Mouse (Mus musculus): ENCODE data around the gene Odf4.
"Not testable (repeated sequence)": the region's sequence is repeated elsewhere in the genome, so short reads cannot be mapped to it uniquely, and the experiment has no call there.

Gene Odf4

GRCm38 (mm10) chr11:68946806-68947440 is 20.0 kb upstream of the Odf4 start:
- peak; percentile 93 for DNase-seq (ENCODE audit: low read depth)

GRCm38 (mm10) chr11:68946001-68946400 is 19.1 kb upstream of the Odf4 start:
- DNase-seq (ENCODE audit: low read depth), result peak; percentile 85

GRCm38 (mm10) chr11:68945245-68945644 is 18.4 kb upstream of the Odf4 start:
- DNase-seq (ENCODE audit: low read depth), result no peak

DNA sequence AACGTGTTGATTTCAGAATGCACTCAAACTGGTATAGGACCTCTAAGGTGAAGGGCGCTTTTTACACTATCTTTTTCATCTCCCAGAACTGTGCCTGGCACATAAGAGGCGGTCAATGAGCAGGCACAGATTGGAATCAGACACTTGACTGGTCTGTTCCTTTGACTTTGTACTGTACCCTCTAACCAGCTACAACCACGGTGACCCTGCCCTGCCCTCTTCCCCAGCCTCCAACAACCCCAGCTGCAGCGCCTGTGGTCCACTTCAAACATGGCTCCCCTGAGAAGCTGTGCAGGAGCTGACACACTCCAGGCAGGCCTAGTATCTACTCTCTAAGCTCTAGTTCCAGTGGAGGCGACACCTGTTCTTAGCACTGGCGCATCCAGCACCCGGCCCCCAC is 15.8 kb upstream of the Odf4 start:
- no peak for DNase-seq (ENCODE audit: low read depth)

GRCm38 (mm10) chr11:68940516-68940915 is 13.6 kb upstream of the Odf4 start:
- DNase-seq (ENCODE audit: low read depth), result no peak

GRCm38 (mm10) chr11:68939451-68940304 is 12.8 kb upstream of the Odf4 start:
- peak; percentile 94 for DNase-seq (ENCODE audit: low read depth)

DNA sequence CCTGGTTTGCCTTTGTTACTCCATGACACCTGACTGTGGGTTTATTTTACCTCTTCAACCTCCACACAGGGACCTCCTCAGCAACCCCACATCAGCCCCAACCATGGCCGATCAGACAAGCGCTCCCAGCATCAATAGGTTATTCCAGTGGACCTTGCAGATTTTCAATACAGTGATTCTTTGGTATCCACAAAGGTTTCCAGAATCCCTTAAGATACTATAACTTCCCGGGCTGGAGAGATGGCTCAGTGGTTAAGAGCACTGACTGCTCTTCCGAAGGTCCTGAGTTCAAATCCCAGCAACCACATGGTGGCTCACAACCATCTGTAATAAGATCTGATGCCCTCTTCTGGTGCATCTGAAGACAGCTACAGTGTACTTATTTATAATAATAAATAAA is 10.1 kb upstream of the Odf4 start:
- DNase-seq (ENCODE audit: low read depth), result not testable (repeated sequence)

DNA sequence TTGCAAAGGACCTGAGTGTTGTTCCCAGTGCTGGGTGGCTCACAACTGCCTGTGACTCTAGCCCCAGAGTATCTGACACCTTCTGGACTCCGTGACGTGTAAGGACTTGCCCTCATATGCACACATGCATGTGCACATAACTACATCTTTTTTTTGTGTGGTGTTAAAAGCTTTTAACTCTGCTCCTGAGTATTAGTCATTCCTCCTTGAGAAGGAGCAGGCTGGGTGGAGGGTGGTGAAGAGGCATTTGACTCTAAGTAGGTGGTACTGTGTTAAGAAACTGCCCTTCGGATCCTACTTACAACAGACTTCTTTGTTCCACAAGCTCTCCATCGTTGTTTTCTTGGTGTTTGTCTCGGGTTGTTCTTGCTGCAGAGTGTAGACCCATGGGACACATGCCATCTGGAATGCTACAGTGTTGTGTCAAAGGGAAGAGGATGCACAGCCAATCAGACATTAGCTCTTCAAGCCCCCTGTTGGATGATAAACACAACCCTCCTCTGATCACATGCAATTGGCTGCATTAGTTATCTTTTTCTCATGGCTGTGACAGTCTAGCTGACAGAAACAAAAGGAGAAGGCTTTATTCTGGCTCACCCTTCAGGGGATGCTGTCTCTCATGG is 7.1 kb upstream of the Odf4 start:
- no peak for DNase-seq (ENCODE audit: low read depth)

GRCm38 (mm10) chr11:68929947-68930346 is 3.1 kb upstream of the Odf4 start:
- DNase-seq (ENCODE audit: low read depth), result no peak

DNA sequence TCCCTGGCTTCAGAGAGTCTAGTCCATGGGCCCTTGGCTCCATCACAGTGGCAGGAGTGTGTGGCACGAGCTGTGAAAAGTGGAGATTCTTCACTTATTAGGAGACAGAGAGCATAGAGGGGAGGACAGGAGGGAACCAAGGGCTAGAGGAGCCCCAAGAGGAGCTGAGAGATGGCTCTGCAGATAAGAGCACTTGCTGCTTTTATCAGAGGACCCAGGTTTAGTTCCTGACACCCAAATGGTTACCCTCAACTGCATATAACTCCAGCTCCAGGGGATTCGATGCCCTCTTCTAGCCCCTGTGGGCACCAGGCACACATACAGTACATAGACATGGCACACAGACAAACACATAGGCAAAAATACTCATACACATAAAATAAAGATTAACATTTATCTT is 2.1 kb downstream of the Odf4 start:
- no peak for DNase-seq (ENCODE audit: low read depth)

GRCm38 (mm10) chr11:68923191-68923590 is 3.7 kb downstream of the Odf4 start:
- no peak for DNase-seq (ENCODE audit: low read depth)

- DNase-seq (ENCODE audit: low read depth), result no peak
Measured at GRCm38 (mm10) chr11:68914566-68914965, 12.3 kb downstream of the Odf4 start.

DNA sequence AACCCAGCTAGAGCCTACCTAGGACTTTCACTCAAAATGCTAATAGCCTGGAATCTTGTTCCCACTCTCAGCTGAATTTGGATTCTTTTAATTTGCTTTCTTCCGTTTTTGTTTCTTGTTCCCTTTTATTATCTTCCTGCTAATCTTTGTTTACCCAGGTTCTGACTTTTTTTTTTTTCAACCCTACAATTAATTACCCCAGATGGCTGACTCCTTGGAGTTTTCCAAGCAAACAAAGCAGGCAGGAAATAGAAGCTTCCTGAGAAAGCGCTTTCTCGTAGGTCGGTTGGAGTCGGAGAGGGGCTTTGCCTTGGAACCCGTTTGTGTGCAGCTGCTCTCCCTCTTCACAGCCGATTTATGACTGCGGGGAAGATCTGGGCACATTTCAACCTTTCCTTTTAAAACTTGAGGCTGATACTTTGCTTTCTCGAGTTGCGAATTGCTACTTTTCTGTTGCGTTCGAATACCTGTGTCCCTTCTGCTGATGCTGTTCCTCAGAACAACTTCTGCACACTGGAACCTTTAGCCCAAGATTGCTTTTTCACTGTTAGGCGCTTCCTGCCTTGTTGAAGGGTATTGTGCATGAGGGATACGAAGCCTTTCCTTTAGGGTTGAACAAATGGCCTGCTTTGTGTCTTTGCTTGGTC is 15.2 kb downstream of the Odf4 start:
- no peak for DNase-seq (ENCODE audit: low read depth)

DNA sequence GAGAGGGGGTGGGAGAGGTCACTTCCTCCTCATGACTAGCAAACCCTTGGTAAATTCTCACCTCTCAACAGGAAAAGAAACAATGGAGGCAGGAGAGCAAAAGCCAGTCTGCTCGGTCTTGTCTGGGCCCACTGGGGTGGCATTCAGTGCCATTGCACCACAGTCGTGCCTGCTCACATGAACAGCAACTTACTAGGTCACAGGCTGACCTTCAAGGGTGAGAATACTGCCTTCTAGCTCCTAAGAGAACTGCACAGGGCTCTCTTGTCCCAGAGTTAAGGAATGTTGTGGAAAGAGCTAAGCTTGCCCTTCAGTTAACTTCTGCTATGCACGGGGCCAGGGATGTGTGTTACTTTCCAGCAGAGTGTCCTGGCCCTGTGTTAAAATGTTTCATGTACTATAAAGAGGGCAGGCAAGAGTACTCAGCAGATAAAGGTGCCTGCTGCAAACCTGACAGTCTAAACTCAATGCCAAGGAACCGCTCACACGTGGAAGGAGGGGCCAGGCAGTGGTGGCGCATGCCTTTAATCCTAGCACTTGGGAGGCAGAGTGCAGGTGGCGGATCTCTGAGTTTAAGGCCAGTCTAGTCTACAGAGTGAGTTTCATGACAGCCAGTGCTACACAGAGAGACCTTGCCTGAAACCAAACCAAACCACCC is 17.9 kb downstream of the Odf4 start:
- no peak for DNase-seq (ENCODE audit: low read depth)

- no peak for DNase-seq (ENCODE audit: low read depth)
Measured at GRCm38 (mm10) chr11:68907251-68907650, 19.6 kb downstream of the Odf4 start.

- peak; percentile 67 for DNase-seq (ENCODE audit: low read depth)
Measured at GRCm38 (mm10) chr11:68906461-68906790, 20.5 kb downstream of the Odf4 start.

- peak; percentile 15 for DNase-seq (ENCODE audit: low read depth)
Measured at GRCm38 (mm10) chr11:68905665-68906460, 21.0 kb downstream of the Odf4 start.

GRCm38 (mm10) chr11:68905138-68905531 is 21.7 kb downstream of the Odf4 start:
- no peak for DNase-seq (ENCODE audit: low read depth)

DNA sequence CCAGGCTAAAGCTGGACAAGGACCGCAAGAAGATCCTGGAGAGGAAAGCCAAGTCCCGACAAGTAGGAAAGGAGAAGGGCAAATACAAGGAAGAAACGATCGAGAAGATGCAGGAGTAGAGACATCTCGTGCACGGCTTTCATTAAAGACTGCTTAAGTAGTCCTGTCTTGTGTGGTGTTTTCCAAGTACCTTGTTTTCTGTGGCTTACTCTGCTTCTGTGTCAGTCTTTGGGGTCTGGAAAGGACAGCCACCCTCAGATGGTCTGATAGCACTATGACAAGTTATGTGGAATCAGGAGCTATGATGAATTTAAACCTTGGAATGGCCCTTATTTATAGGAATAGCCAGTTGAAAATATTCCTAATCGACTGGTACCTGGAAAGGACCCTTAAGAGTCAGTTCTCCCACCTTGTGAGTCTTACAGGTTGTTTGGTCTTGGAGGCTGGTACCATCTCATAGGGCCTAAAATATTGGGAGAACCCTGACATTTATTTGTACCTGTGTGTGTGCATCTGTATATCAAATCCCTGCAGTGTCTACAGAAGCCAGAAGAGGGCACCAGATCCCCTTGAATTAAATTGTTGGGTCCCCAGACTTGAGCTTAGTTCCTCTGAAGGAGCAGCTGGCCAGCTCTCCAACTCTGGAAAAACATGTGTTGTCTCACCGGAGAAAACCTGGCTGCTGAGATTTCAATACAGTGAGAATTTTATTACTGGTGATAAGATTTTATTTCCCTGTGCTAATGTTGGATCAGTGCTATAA is 22.3 kb downstream of the Odf4 start:
- peak; percentile 93 for DNase-seq (ENCODE audit: low read depth)

DNA sequence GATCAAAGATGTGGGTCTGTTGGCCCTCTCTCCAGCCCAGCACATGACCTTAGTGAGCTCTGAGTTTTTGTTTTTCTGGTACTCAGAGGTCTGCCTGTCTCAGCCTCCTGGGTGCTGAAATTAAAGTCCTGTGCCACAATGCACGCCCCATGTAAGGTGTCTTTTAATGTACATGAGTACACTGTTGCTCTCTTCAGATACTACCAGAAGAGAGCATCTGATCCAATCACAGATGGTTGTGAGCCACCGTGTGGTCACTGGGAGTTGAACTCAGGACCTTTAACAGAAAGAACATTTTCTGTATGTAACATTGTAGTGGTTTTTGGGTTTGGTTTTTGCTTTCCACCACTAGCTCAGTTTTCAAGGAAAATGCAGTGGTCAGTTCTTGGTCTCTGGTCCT is 23.1 kb downstream of the Odf4 start:
- no peak for DNase-seq (ENCODE audit: low read depth)

GRCm38 (mm10) chr11:68902823-68903222 is 24.1 kb downstream of the Odf4 start:
- no peak for DNase-seq (ENCODE audit: low read depth)
